Mouse (Mus musculus) heart, postnatal 0 days (tissue): ENCODE measurements at regions not wholly inside any gene's neighbourhood (a gene's known extent, or its start where the extent isn't known, plus 50 kb on each side); places are given as distances from the start of the nearest gene placed in this dataset.

Experiments used
- CTCF ChIP-seq: IDR thresholded peaks from 2 replicates; pipeline ENCODE4 v1.5.1; 2016; ENCODE audit warnings: antibody characterized with exemption, control low read depth, low read depth
- EP300 ChIP-seq: IDR thresholded peaks from 2 replicates; pipeline ENCODE4 v1.6.1; 2016; ENCODE audit warnings: antibody characterized with exemption, low read depth

- peak; percentile 49 for TF ChIP-seq CTCF
- no peak for TF ChIP-seq EP300
These were observed 159.1 kb upstream of the B430218F22Rik start for GRCm38 (mm10) chr13:118227354-118227753.
